Mouse (Mus musculus): ENCODE results near the gene Epo. TPM values are rescaled to one million over a fixed set of nuclear protein-coding genes. Genes with fewer than 3 reads are reported as not detected.
A peak's percentile ranks its signal among the peaks of the same experiment; 100 is the strongest.

Gene Epo
- polyA plus RNA-seq (2015; fragmentation: Nextera tagmentation; extraction: Ambion mirVana), result not detected in 2 replicates

DNA sequence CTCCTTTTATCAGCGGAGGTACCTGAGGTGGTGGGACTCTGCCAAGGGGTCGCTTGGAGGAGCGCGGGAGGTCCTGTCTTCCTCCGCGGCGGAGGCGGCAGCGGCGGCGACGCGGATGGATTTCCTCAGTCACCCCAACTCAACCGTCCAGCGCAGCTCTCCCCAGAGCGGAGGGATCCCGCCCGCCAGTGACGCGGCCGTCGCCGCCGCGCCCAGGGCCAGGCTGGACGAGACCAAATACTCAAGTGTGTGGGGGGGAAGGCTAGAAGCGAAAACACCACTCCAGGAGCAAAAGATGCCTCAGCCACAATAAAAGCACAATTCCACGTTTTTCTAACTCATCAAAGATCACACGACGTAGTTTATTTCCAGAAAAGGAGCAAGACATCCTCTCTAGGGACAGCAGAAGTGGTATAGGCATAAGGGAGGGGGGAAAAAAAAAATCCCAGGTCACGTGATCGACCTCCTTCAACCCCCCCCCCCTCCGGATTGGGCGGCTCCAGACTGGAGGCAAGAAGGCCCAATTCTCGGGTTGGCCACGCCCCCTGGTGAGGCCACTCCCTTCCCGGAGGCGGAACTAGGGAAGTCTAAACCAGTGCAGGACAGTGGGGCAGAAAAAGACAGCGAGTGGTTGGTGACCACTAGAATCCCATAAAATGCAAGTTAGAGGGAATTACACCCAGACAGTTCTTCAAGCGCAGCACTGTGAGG is at the start of gene Epo, which contains the start of gene Gnb2:
Epo (minus strand) TSS at position 126 of the 711 bp plus-strand sequence.
Gnb2 (minus strand) TSS at position 394 of the 711 bp plus-strand sequence.
- H3K4me1 ChIP-seq (ENCODE audit: control insufficient read depth, insufficient read depth, low read length), result peaks cover 17% of the 10 kb centered on the region
- no peaks in the 10 kb centered on the region for H3K9me3 ChIP-seq (replicated peaks; ENCODE audit: control insufficient read depth, low read length, poor library complexity, severe bottlenecking)
- peak within 1 kb of the TSS; percentile 90 for H3K4me2 ChIP-seq (ENCODE audit: low read length)
- ATAC-seq, result peak; percentile 57
- no peaks in the 10 kb centered on the region for H3K27me3 ChIP-seq (ENCODE audit: control insufficient read depth, insufficient read depth, low read depth, low read length)
- H3K4me3 ChIP-seq (ENCODE audit: low read depth, low read length), result peak within 1 kb of the TSS; percentile 96
- under 1% methylated on average over 35 of the region's 40 CpGs for WGBS
- peak within 1 kb of the TSS; percentile 99 for H3K27ac ChIP-seq (ENCODE audit: low read length)
- peak within 1 kb of the TSS; percentile 100 for H3K9ac ChIP-seq (ENCODE audit: low read depth, low read length)
- H3K36me3 ChIP-seq (ENCODE audit: control insufficient read depth, insufficient read depth, low read length), result peaks cover 18% of the 10 kb centered on the region

DNA sequence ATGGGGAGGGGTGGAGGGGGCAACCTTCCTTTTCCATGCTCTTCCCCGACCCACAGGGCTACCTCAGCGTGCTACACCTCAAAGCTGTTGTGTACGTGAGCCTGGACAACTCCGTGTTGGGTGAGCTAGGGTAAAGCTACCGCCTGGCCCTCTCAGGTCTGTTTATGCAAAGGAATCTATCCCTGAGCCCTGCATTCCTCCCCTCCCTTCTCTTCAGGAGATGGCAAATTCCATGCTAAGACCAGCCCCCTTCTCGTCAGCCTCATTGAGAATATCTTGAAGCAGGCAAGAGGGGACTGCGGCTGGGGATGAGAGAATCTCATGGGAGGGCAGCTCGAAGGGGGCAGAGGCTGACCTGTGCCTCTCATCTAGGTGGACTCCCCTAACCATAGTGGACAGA is 49.7 kb upstream of the Epo start:
- peak overlapping the region; percentile 67 for H3K9ac ChIP-seq (ENCODE audit: low read depth, low read length)
- 39% methylated on average over 8 of the region's 8 CpGs for WGBS

DNA sequence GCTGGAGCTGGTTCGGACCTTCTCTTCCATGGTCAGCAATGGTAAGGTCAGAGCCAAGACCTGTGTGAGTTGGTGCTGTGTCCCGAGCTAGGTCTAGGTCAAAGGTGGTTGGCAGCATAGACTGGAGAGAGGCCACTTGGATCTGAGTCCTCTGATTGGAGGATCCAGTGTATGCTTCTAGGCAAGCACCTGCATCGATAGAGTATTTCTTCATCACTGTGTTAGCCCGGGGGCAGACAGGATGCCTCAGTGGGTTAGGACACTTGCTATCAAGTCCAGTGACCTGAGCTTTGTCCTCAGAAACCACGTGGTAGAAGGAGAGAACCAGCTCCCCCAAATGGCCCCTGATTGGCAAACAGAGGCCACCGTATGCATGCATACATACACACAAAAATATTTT is 47.2 kb upstream of the Epo start:
- H3K9me3 ChIP-seq (replicated peaks; ENCODE audit: control insufficient read depth, low read length, poor library complexity, severe bottlenecking), result no peaks in the 10 kb centered on the region
- no peak for ATAC-seq
- no peaks in the 10 kb centered on the region for H3K27me3 ChIP-seq (ENCODE audit: control insufficient read depth, insufficient read depth, low read depth, low read length)
- H3K27ac ChIP-seq (ENCODE audit: low read length), result no peak overlapping the region
- no peak overlapping the region for H3K4me3 ChIP-seq (ENCODE audit: low read depth, low read length)
- H3K4me1 ChIP-seq (ENCODE audit: control insufficient read depth, insufficient read depth, low read length), result peaks cover 6% of the 10 kb centered on the region; the same call in 1 of the 2 replicates
- H3K4me2 ChIP-seq (ENCODE audit: low read length), result no peak overlapping the region
- WGBS, result 83% methylated on average over 6 of the region's 6 CpGs
- H3K9ac ChIP-seq (ENCODE audit: low read depth, low read length), result no peak overlapping the region
- H3K36me3 ChIP-seq (ENCODE audit: control insufficient read depth, insufficient read depth, low read length), result no peaks in the 10 kb centered on the region

More for the DNA sequence above, 49.7 kb upstream of the Epo start:
- Histone ChIP-seq H3K27ac (ENCODE audit: low read length) (peak overlapping the region; percentile 87; the same call in 1 of the 2 replicates), H3K9me3 (replicated peaks; ENCODE audit: control insufficient read depth, low read length, poor library complexity, severe bottlenecking) (no peaks in the 10 kb centered on the region), H3K4me1 (ENCODE audit: control insufficient read depth, insufficient read depth, low read length) (peaks cover 6% of the 10 kb centered on the region; the same call in 1 of the 2 replicates), H3K4me2 (ENCODE audit: low read length) (peak overlapping the region; percentile 63), H3K27me3 (ENCODE audit: control insufficient read depth, insufficient read depth, low read depth, low read length) (no peaks in the 10 kb centered on the region), H3K36me3 (ENCODE audit: control insufficient read depth, insufficient read depth, low read length) (no peaks in the 10 kb centered on the region), H3K4me3 (ENCODE audit: low read depth, low read length) (peak overlapping the region; percentile 38)
- ATAC-seq, result no peak

DNA sequence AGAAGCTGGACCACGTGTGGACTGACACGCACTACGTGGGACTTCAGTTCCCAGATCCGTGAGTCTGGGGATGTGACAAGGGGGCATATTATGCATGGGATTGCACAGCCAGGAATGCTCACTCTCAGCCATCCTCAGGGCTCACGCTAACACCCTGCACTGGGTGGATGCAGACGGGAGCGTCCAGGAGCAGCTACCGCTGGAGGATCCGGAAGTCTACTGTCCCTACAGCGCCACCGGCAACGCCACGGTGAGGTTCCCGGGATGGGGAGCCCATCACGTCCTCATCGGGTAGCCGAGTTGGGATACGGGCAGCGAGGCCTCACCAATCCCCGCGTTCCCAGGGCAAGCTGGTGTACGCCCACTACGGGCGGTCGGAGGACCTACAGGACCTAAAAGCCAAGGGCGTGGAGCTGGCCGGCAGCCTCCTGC is 41.4 kb upstream of the Epo start:
- peak overlapping the region; percentile 52; the same call in 1 of the 2 replicates for H3K9ac ChIP-seq (ENCODE audit: low read depth, low read length)
- H3K9me3 ChIP-seq (replicated peaks; ENCODE audit: control insufficient read depth, low read length, poor library complexity, severe bottlenecking), result no peaks in the 10 kb centered on the region
- no peak overlapping the region for H3K27ac ChIP-seq (ENCODE audit: low read length)
- H3K36me3 ChIP-seq (ENCODE audit: control insufficient read depth, insufficient read depth, low read length), result no peaks in the 10 kb centered on the region
- peak overlapping the region; percentile 56 for H3K4me2 ChIP-seq (ENCODE audit: low read length)
- peak; percentile 48; the same call in 1 of the 2 replicates for ATAC-seq
- H3K4me1 ChIP-seq (ENCODE audit: control insufficient read depth, insufficient read depth, low read length), result no peaks in the 10 kb centered on the region; the same call in 1 of the 2 replicates
- H3K4me3 ChIP-seq (ENCODE audit: low read depth, low read length), result peak overlapping the region; percentile 33
- WGBS, result 4% methylated on average over 27 of the region's 27 CpGs
- H3K27me3 ChIP-seq (ENCODE audit: control insufficient read depth, insufficient read depth, low read depth, low read length), result no peaks in the 10 kb centered on the region

DNA sequence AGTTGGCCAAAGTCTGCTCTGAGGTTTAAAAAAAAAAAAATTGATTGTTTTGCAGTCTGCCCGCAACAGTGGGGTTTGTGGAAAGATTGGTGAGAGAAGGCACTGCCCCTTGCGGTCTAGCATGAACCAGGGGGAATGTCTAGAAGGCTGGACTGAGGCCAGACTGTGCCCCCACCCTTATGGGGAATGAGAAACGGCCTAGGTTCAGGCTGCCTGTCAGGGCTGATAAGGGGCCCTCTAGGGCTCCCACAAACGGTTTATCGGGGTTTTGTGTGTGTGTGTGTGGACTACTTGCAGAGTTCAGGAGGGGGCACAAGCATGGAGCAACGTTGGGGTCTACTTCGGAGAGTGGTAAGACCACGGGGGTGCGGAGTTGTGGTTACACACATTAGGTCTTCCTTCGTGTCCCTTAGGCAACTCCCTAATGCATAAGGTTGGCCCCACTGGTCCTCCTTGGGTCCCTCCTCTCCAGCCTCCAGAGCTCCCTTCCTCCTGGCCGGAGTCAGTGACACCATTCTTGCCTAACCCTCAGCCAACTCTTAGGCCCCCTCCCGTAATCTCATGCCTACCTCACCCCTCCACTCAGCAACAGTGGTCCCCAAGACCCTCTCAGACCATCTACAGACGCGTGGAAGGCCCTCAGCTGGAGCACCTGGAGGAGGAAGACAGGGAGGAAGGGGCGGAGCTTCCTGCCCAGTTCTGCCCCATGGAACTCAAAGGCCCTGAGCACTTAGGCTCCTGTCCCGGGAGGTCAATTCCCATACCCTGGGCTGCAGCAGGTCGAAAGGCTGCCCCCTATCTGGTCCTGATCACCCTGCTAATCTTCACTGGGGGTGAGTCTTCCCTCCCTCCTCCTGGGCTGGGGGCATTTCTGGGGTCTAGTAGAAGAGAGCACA is 37.9 kb upstream of the Epo start:
- H3K27ac ChIP-seq (ENCODE audit: low read length), result no peak overlapping the region
- no peak overlapping the region for H3K4me3 ChIP-seq (ENCODE audit: low read depth, low read length)
- H3K9me3 ChIP-seq (replicated peaks; ENCODE audit: control insufficient read depth, low read length, poor library complexity, severe bottlenecking), result no peaks in the 10 kb centered on the region
- WGBS, result 88% methylated on average over 17 of the region's 17 CpGs
- no peak; the same call in 1 of the 2 replicates for ATAC-seq
- no peaks in the 10 kb centered on the region; the same call in 1 of the 2 replicates for H3K4me1 ChIP-seq (ENCODE audit: control insufficient read depth, insufficient read depth, low read length)
- no peaks in the 10 kb centered on the region for H3K27me3 ChIP-seq (ENCODE audit: control insufficient read depth, insufficient read depth, low read depth, low read length)
- 0 out of 2 replicates have a peak, but pooled peaks cover 4% of the 10 kb centered on the region for H3K36me3 ChIP-seq (ENCODE audit: control insufficient read depth, insufficient read depth, low read length)
- no peak overlapping the region for H3K4me2 ChIP-seq (ENCODE audit: low read length)
- H3K9ac ChIP-seq (ENCODE audit: low read depth, low read length), result no peak overlapping the region

DNA sequence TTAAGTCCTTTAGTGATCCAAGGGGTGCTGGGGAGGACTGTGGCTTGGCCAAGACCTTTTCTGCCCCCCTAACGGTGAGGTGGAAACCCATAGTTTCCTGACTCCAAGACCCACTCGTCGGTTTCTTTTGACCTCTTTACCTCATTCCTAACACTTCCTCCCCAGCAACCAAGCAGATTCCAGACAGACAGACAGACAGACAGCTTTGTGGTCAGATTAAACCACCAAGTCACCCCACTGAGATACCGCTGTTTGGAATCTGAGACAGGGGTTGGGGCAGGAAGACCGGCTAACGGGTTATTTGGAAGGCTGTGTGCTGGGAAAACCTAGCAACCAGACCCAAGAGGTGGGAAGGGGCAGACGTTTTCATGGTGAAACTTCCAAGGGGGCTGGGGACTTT is 37.1 kb upstream of the Epo start:
- ATAC-seq, result no peak
- H3K9me3 ChIP-seq (replicated peaks; ENCODE audit: control insufficient read depth, low read length, poor library complexity, severe bottlenecking), result no peaks in the 10 kb centered on the region
- no peaks in the 10 kb centered on the region for H3K27me3 ChIP-seq (ENCODE audit: control insufficient read depth, insufficient read depth, low read depth, low read length)
- H3K27ac ChIP-seq (ENCODE audit: low read length), result no peak overlapping the region
- no peaks in the 10 kb centered on the region; the same call in 1 of the 2 replicates for H3K4me1 ChIP-seq (ENCODE audit: control insufficient read depth, insufficient read depth, low read length)
- 46% methylated on average over 7 of the region's 7 CpGs for WGBS
- no peak overlapping the region for H3K9ac ChIP-seq (ENCODE audit: low read depth, low read length)
- H3K36me3 ChIP-seq (ENCODE audit: control insufficient read depth, insufficient read depth, low read length), result peaks cover 7% of the 10 kb centered on the region; the same call in 1 of the 2 replicates
- no peak overlapping the region for H3K4me2 ChIP-seq (ENCODE audit: low read length)
- no peak overlapping the region for H3K4me3 ChIP-seq (ENCODE audit: low read depth, low read length)

DNA sequence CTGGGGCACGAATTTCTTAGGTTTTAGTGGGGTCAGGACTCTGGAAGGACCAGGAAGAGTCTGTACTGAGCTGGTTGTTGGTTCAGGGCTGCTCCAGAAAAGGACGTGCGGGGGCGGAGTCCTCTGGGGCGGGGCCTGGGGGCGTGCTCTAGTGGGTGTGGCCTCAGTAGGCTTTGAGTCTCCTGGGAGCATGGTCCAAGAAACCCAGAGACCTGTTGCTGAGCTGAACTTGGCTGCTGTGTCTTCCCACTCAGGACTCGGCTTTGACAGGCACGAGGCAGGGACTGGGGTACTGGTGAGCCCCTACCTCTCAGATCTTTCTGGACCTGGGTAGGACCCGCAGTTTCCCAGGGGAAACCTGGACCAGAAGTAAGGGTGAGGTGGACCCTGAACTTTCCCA is 36.6 kb upstream of the Epo start, which contains the start of gene Tfr2:
Tfr2 (plus strand) TSS at position 176 of the 400 bp plus-strand sequence.
- Histone ChIP-seq H3K27me3 (ENCODE audit: control insufficient read depth, insufficient read depth, low read depth, low read length) (no peaks in the 10 kb centered on the region), H3K36me3 (ENCODE audit: control insufficient read depth, insufficient read depth, low read length) (peaks cover 10% of the 10 kb centered on the region), H3K4me2 (ENCODE audit: low read length) (no peak within 1 kb of the TSS), H3K9ac (ENCODE audit: low read depth, low read length) (no peak within 1 kb of the TSS), H3K9me3 (replicated peaks; ENCODE audit: control insufficient read depth, low read length, poor library complexity, severe bottlenecking) (no peaks in the 10 kb centered on the region), H3K4me1 (ENCODE audit: control insufficient read depth, insufficient read depth, low read length) (no peaks in the 10 kb centered on the region; the same call in 1 of the 2 replicates), H3K4me3 (ENCODE audit: low read depth, low read length) (no peak within 1 kb of the TSS), H3K27ac (ENCODE audit: low read length) (no peak within 1 kb of the TSS)
- 34% methylated on average over 9 of the region's 9 CpGs for WGBS
- ATAC-seq, result no peak

DNA sequence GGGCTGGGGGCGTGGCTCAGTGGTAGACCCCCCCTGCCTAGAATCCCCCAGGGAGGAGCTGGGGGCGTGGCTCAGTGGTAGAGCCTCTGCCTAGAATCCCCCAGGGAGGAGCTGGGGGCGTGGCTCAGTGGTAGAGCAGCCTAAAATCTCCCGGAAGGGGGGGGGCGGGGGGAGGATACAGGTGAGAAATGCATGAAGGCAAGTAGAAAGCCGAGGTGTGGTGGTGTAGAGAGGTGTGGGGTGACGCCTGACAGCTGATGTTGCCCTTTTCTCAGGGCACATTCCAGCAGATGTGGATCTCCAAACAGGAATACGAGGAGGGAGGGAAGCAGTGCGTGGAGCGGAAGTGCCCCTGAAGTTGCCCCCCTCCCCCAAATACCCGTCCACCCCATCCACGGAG is 36.0 kb upstream of the Epo start:
- H3K4me3 ChIP-seq (ENCODE audit: low read depth, low read length), result no peak overlapping the region
- H3K4me1 ChIP-seq (ENCODE audit: control insufficient read depth, insufficient read depth, low read length), result no peaks in the 10 kb centered on the region
- H3K27ac ChIP-seq (ENCODE audit: low read length), result no peak overlapping the region
- H3K27me3 ChIP-seq (ENCODE audit: control insufficient read depth, insufficient read depth, low read depth, low read length), result no peaks in the 10 kb centered on the region
- 83% methylated on average over 9 of the region's 12 CpGs for WGBS
- no peaks in the 10 kb centered on the region for H3K9me3 ChIP-seq (replicated peaks; ENCODE audit: control insufficient read depth, low read length, poor library complexity, severe bottlenecking)
- H3K36me3 ChIP-seq (ENCODE audit: control insufficient read depth, insufficient read depth, low read length), result peaks cover 12% of the 10 kb centered on the region
- H3K9ac ChIP-seq (ENCODE audit: low read depth, low read length), result no peak overlapping the region
- H3K4me2 ChIP-seq (ENCODE audit: low read length), result no peak overlapping the region
- ATAC-seq, result no peak

All from midbrain, embryonic 16.5 days (tissue).